Mouse (Mus musculus): ENCODE measurements around the gene Phf2.

Gene Phf2

GRCm38 (mm10) chr13:48858054-48858453 lies 12.9 kb downstream of the Phf2 start:
- no peak for DNase-seq (ENCODE audit: low read depth, low spot score)

GRCm38 (mm10) chr13:48857246-48857932 lies 13.5 kb downstream of the Phf2 start:
- DNase-seq (ENCODE audit: low read depth, low spot score): no peak

- DNase-seq (ENCODE audit: low read depth, low spot score): peak; percentile 31
Observed at GRCm38 (mm10) chr13:48853947-48854346, 17.0 kb downstream of the Phf2 start.

- peak; percentile 21 for DNase-seq (ENCODE audit: low read depth, low spot score)
Observed at GRCm38 (mm10) chr13:48853475-48853874, 17.4 kb downstream of the Phf2 start.

GRCm38 (mm10) chr13:48852859-48853258 lies 18.1 kb downstream of the Phf2 start:
- no peak for DNase-seq (ENCODE audit: low read depth, low spot score)

GRCm38 (mm10) chr13:48851719-48852118 lies 19.2 kb downstream of the Phf2 start:
- DNase-seq (ENCODE audit: low read depth, low spot score): no peak

GRCm38 (mm10) chr13:48850771-48851170 lies 20.1 kb downstream of the Phf2 start:
- DNase-seq (ENCODE audit: low read depth, low spot score): peak; percentile 84

- peak; percentile 67 for DNase-seq (ENCODE audit: low read depth, low spot score)
Observed at GRCm38 (mm10) chr13:48850326-48850725, 20.6 kb downstream of the Phf2 start.

GRCm38 (mm10) chr13:48849155-48849554 lies 21.8 kb downstream of the Phf2 start:
- peak; percentile 72 for DNase-seq (ENCODE audit: low read depth, low spot score)

GRCm38 (mm10) chr13:48845308-48845707 lies 25.6 kb downstream of the Phf2 start:
- no peak for DNase-seq (ENCODE audit: low read depth, low spot score)

GRCm38 (mm10) chr13:48843530-48843929 lies 27.4 kb downstream of the Phf2 start:
- no peak for DNase-seq (ENCODE audit: low read depth, low spot score)

- DNase-seq (ENCODE audit: low read depth, low spot score): no peak
Observed at GRCm38 (mm10) chr13:48841905-48842592, 28.9 kb downstream of the Phf2 start.

GRCm38 (mm10) chr13:48838284-48838683 lies 32.6 kb downstream of the Phf2 start:
- DNase-seq (ENCODE audit: low read depth, low spot score): no peak

GRCm38 (mm10) chr13:48837537-48837936 lies 33.4 kb downstream of the Phf2 start:
- DNase-seq (ENCODE audit: low read depth, low spot score): no peak

- DNase-seq (ENCODE audit: low read depth, low spot score): peak; percentile 55
Observed at GRCm38 (mm10) chr13:48830528-48831250, 40.2 kb downstream of the Phf2 start.

GRCm38 (mm10) chr13:48829780-48830179 lies 41.1 kb downstream of the Phf2 start:
- no peak for DNase-seq (ENCODE audit: low read depth, low spot score)

- no peak for DNase-seq (ENCODE audit: low read depth, low spot score)
Observed at GRCm38 (mm10) chr13:48822871-48823270, 48.0 kb downstream of the Phf2 start.

- peak; percentile 37 for DNase-seq (ENCODE audit: low read depth, low spot score)
Observed at GRCm38 (mm10) chr13:48822288-48822687, 48.6 kb downstream of the Phf2 start.

- no peak for DNase-seq (ENCODE audit: low read depth, low spot score)
Observed at GRCm38 (mm10) chr13:48819131-48819530, 51.8 kb downstream of the Phf2 start.

GRCm38 (mm10) chr13:48814406-48814805 lies 56.5 kb downstream of the Phf2 start:
- peak; percentile 80 for DNase-seq (ENCODE audit: low read depth, low spot score)

GRCm38 (mm10) chr13:48810991-48811390 lies 59.9 kb downstream of the Phf2 start:
- no peak for DNase-seq (ENCODE audit: low read depth, low spot score)

- DNase-seq (ENCODE audit: low read depth, low spot score): peak; percentile 35
Observed at GRCm38 (mm10) chr13:48810274-48810823, 60.6 kb downstream of the Phf2 start.
